Mouse (Mus musculus): ENCODE measurements at regions not wholly inside any gene's neighbourhood (a gene's known extent, or its start where the extent isn't known, plus 50 kb on each side); places are given as distances from the start of the nearest gene placed in this dataset.

DNA sequence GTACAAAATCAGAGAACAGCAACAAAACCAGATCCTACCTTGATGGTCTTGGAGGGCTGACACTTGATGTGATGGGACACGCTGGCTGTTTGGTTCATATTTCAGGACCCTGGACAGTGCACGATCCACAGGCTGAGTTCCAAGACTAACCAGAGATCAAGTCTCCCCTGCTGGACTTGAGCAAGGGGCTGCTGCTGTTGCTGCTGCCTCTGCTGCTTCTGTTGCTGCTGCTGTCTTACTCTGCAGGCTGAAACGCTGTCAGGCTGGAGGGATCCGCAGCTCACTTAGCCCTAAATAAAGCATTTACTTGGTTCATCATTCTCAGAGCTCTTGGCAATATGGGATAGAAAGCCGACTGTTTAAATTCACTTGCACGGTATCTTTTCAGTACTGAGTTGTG is 589.8 kb downstream of the Actr3 start:
- TF ChIP-seq EP300 (IDR thresholded peaks at IDR 0.05; ENCODE audit: low read depth) (no peak), CTCF (IDR thresholded peaks at IDR 0.05; ENCODE audit: low read depth) (no peak)
